Mouse (Mus musculus) limb, embryonic 11.5 days (tissue): Measurements from ENCODE around the gene Ifi207. TPM values are rescaled to one million over a fixed set of nuclear protein-coding genes. Genes with fewer than 3 reads are reported as not detected.
"Not testable (repeated sequence)": the region's sequence is repeated elsewhere in the genome, so short reads cannot be mapped to it uniquely, and the experiment has no call there.

Source experiments
- ATAC-seq: fragments of 200-750 bp; cut with Nextera tagmentation; 2 replicates; pipeline ENCODE4 v1.8.0; 2017; ENCODE audit warnings: low read depth; ENCODE audit not compliant: insufficient number of reproducible peaks, low FRiP score, low TSS enrichment
- DNase-seq: peaks from one replicate; pipeline ENCODE4 v3.0.0-alpha.2; 2015; ENCODE audit warnings: low spot score
- H3K27ac ChIP-seq: fragments of 300-500 bp; sonication (generic); replicated peaks from 2 replicates; pipeline ENCODE4 v1.5.1; 2014; ENCODE audit warnings: low read depth, mild to moderate bottlenecking, low read length
- H3K27me3 ChIP-seq: fragments of 300-500 bp; sonication (generic); 2 replicates; pipeline ENCODE4 v1.6.1; 2014; ENCODE audit warnings: mild to moderate bottlenecking, low read length, mixed read lengths; ENCODE audit not compliant: control insufficient read depth, insufficient read depth
- H3K36me3 ChIP-seq: fragments of 300-500 bp; sonication (generic); 2 replicates; pipeline ENCODE4 v1.6.1; 2014; ENCODE audit warnings: mild to moderate bottlenecking, low read length, moderate library complexity, mixed read lengths; ENCODE audit not compliant: control insufficient read depth, insufficient read depth
- H3K4me1 ChIP-seq: fragments of 300-500 bp; sonication (generic); 2 replicates; pipeline ENCODE4 v1.6.1; 2014; ENCODE audit warnings: low read length, mixed read lengths; ENCODE audit not compliant: control insufficient read depth, insufficient read depth
- H3K4me2 ChIP-seq: fragments of 300-500 bp; sonication (generic); 2 replicates; pipeline ENCODE4 v1.6.1; 2014; ENCODE audit warnings: low read depth, mild to moderate bottlenecking, moderate library complexity; ENCODE audit not compliant: severe bottlenecking
- H3K4me3 ChIP-seq: fragments of 300-500 bp; sonication (generic); 2 replicates; pipeline ENCODE4 v1.5.1; 2014; ENCODE audit warnings: low read depth, low read length
- H3K9ac ChIP-seq: fragments of 300-500 bp; sonication (generic); 2 replicates; pipeline ENCODE4 v1.6.1; 2014; ENCODE audit warnings: mild to moderate bottlenecking, low read length
- H3K9me3 ChIP-seq: fragments of 300-500 bp; sonication (generic); 2 replicates; pipeline ENCODE4 v1.6.1; 2016; ENCODE audit warnings: low read length; ENCODE audit not compliant: control insufficient read depth
- WGBS: fragments of 180-500 bp; shearing (Covaris S2); extraction: QIAGEN DNeasy Blood & Tissue Kit; methylation state at CpG from one replicate; pipeline ENCODE4 v1.1.7; 2014; 5-methylcytosine and 5-hydroxymethylcytosine counted together
- polyA plus RNA-seq: library from polyadenylated mRNA; unstranded; fragments of >200 nt; fragmentation: Nextera tagmentation; extraction: Ambion mirVana; gene quantifications from 2 replicates; pipeline ENCODE4 v1.2.1, GENCODE M21; 2014

Ifi207 gene
- 0.48 and 0.57 TPM in 2 replicates for polyA plus RNA-seq

DNA sequence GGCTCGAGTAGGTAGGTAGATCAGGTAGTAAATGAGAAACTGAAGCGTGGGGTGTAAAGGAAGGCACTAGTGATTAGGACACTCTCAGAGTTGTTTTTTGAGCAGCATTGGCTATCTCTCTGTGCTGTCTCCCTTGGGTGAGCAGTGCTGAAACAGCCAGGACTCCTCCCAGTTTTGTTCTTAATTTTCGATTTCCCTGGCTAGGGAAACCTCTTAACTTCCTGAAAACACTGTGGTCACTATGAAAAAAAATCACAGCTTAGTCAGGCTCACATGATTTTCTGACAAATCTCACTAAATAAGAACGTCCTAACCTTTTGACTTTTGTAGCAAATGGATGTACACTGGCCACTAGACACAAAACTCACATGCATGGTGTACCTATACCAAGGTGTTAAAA is at the start of gene Ifi207:
Gene Ifi207, minus strand, starts transcription at position 92 of the 400 bp plus-strand sequence.
- DNase-seq (no peak), ATAC-seq (no peak)
- WGBS, result 73% methylated on average over 4 of the region's 4 CpGs
- Histone ChIP-seq H3K4me3 (no peak within 1 kb of the TSS), H3K4me2 (no peak within 1 kb of the TSS), H3K9me3 (no peaks in the 10 kb centered on the region), H3K4me1 (no peaks in the 10 kb centered on the region), H3K36me3 (no peaks in the 10 kb centered on the region), H3K27me3 (no peaks in the 10 kb centered on the region), H3K9ac (no peak within 1 kb of the TSS), H3K27ac (no peak within 1 kb of the TSS)

DNA sequence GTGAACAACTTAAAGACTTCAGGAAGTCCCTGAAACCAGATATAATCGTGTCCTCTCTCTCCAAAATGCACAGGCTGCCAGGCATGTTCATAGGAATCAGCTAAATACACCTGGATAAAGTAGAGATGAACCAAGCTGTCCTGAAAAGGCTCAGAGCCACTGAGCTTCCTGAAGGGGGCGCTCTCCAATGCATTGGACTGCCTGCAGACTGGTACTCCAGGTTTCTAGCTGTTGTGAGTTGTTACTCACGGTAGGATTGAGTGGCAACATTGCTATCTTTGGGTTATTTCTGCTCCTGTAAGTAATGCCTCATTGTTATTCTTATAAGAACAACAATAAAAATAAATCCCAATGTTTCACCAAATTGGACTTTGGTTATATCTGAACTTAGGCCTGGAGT is 31.9 kb upstream of the Ifi207 start:
- not testable (repeated sequence) for H3K27ac ChIP-seq, H3K4me1 ChIP-seq, H3K36me3 ChIP-seq, DNase-seq, H3K9me3 ChIP-seq, H3K4me2 ChIP-seq, ATAC-seq, H3K4me3 ChIP-seq, H3K27me3 ChIP-seq, H3K9ac ChIP-seq
- WGBS, result 76% methylated on average over 2 of the region's 3 CpGs

DNA sequence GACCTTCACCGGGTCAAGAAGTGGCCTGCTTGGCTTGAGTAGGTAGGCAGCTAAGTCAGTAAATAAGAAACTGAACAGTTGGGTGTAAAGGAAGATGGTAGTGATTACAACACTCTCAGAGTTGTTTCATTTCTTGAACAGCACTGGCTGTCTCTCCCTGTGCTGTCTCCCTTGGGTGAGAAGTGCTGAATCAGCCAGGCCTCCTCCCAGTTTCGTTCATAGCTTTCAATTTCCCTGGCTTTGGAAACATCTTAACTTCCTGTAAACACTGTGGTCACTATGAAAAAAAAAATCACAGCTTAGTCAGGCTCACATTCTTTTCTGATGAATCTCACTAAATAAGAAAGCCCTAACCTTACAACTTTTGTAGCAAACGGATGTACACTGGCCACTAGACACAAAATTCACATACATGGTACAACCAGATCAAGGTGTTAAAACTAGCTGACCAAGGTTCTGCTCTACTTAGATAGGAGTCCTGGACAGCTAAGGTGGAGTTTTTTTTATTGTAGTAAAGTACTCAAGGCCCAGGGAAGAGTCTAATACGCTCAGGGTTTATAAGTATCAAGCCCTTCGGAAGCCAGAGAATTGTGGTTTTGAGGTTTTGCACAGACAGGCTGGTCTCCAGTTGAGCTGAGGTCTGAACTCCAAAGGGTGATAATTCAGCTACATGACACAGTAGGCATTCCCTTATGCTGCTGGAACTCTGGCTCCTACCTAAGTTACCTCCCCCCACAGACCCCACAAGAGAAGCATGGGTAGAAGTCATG is 25.5 kb upstream of the Ifi207 start, which contains the start of gene Ifi204:
Gene Ifi204, minus strand, starts transcription at position 96 of the 770 bp plus-strand sequence.
- H3K27me3 ChIP-seq, H3K36me3 ChIP-seq, H3K4me3 ChIP-seq, H3K4me1 ChIP-seq, H3K9ac ChIP-seq, H3K27ac ChIP-seq, H3K9me3 ChIP-seq, H3K4me2 ChIP-seq, ATAC-seq, DNase-seq: not testable (repeated sequence)
- WGBS, result 87% methylated on average over 5 of the region's 5 CpGs

DNA sequence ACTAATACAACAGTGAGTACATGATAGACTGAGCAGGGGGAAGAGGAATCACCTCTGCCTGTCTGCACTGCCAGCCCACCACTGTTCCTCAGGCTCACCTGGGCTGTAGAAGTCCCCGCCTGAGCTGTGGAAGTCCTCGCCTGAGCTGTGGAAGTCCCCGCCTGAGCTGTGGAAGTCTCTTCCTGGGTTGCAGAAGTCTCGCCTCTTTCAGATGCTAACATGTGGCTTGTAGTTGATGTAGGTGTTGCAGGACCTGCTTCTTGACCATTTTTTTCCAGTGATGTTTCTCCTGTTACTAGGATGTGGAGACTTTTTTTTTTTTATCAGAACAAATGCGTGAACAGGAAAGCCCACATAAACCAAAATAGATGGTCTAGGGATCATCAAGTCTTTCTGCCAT is 18.5 kb upstream of the Ifi207 start:
- not testable (repeated sequence) for H3K9me3 ChIP-seq, H3K27ac ChIP-seq, H3K4me3 ChIP-seq, H3K27me3 ChIP-seq, H3K36me3 ChIP-seq, H3K4me2 ChIP-seq, H3K4me1 ChIP-seq, ATAC-seq, DNase-seq, H3K9ac ChIP-seq
- 91% methylated on average over 4 of the region's 5 CpGs for WGBS

DNA sequence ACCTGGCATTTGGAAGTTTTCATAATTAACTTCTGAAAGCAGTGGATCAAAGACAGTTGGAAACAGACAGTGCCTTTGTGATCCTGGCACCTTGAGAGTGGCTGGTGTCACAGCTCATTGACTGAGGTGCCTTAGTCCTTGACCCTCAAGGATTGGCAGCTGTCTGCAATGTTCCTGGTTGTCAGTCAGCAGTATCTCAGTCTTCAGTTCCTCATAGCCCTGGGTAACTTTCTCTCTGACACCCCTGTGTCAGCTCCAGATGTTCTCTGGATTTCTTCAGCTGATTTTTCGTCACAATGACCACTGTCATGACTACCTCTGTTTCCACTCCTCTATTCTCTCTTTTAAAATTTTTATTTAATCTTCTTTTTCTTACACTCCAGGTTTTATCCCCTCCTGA is 715 bp upstream of the Ifi207 start:
- Histone ChIP-seq H3K27me3 (no peaks in the 10 kb centered on the region), H3K4me2 (no peak overlapping the region), H3K9ac (no peak overlapping the region), H3K27ac (no peak overlapping the region), H3K9me3 (no peaks in the 10 kb centered on the region), H3K4me1 (no peaks in the 10 kb centered on the region), H3K36me3 (no peaks in the 10 kb centered on the region), H3K4me3 (no peak overlapping the region)
- ATAC-seq (no peak), DNase-seq (no peak)
- 80% methylated on average over 1 of the region's 1 CpGs for WGBS

DNA sequence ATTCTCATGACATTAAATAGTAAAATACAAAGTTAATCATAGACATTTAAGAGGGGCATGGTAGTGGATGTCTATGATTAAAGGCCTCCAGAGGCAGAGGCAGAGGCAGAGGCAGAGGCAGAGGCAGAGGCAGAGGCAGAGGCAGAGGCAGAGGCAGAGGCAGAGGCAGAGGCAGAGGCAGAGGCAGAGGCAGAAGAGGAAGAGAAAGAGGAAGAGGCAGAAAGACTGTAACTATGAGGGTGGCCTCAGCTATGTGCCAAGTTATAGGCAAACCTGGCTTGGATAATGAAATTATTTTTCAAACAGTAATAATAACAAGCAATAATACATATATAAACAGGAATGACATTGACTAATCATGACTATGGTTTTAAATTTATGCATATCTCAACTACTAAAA is 1.0 kb downstream of the Ifi207 start:
- Histone ChIP-seq H3K27me3 (no peaks in the 10 kb centered on the region), H3K4me2 (no peak overlapping the region), H3K4me3 (no peak overlapping the region), H3K36me3 (no peaks in the 10 kb centered on the region), H3K9me3 (no peaks in the 10 kb centered on the region), H3K4me1 (no peaks in the 10 kb centered on the region), H3K9ac (no peak overlapping the region), H3K27ac (no peak overlapping the region)
- no peak for DNase-seq
- no peak for ATAC-seq

DNA sequence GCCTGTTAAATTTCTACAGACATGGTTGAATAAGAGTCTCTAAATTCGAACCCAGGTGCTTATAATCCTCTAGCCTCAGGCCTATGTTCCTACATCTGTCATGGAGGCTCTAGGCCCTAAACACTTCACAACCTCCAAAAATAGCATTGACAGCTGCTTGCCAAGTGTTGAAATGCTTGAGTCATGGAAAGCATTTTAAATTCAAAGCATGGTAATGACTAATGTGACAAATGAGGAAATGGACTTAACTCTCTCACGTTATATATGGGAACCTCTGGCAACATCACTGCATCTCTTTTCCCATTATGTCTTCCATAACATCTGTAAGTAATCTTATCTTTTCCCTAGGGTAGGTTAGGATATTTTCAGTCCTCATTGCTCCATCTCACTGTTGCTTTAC is 4.6 kb downstream of the Ifi207 start:
- Histone ChIP-seq H3K36me3 (no peaks in the 10 kb centered on the region), H3K27me3 (no peaks in the 10 kb centered on the region), H3K4me2 (no peak overlapping the region), H3K9me3 (no peaks in the 10 kb centered on the region), H3K27ac (no peak overlapping the region), H3K9ac (no peak overlapping the region), H3K4me1 (no peaks in the 10 kb centered on the region), H3K4me3 (no peak overlapping the region)
- DNase-seq, result no peak
- ATAC-seq, result no peak
- 69% methylated on average over 2 of the region's 2 CpGs for WGBS

DNA sequence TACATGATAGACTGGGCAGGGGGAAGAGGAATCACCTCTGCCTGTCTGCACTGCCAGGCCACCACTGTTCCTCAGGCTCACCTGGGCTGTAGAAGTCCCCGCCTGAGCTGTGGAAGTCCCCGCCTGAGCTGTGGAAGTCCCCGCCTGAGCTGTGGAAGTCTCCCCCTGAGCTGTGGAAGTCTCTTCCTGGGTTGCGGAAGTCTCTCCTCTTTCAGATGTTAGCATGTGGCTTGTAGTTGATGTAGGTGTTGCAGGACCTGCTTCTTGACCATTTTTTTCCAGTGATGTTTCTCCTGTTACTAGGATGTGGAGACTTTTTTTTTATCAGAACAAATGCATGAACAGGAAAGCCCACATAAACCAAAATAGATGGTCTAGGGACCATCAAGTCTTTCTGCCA is 6.5 kb downstream of the Ifi207 start:
- DNase-seq, H3K4me2 ChIP-seq, H3K36me3 ChIP-seq, ATAC-seq, H3K27ac ChIP-seq, H3K9me3 ChIP-seq, H3K27me3 ChIP-seq, H3K4me1 ChIP-seq, H3K9ac ChIP-seq, H3K4me3 ChIP-seq: not testable (repeated sequence)
- WGBS, result 87% methylated on average over 4 of the region's 4 CpGs

DNA sequence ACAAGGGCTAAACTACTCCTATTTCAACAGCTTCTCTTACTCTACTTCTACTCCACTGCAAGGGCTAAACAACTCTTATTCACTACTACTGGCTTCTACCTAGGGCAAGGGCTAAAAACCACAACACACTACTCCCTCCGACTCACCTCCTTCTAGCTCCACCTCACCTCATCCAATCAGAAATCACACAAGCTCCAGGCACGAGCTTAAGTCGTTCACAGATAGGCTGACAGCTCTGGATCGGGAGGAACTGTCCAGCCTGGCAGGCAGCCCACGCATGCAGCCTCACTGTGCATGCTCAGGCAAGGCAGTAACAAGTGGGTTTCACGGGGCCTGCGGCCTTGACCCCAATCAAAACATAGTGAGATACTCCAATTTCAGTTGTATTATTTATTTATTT is 8.3 kb downstream of the Ifi207 start:
- Histone ChIP-seq H3K9ac (no peak overlapping the region), H3K9me3 (no peaks in the 10 kb centered on the region), H3K27ac (no peak overlapping the region), H3K4me1 (no peaks in the 10 kb centered on the region), H3K4me3 (no peak overlapping the region), H3K4me2 (no peak overlapping the region), H3K27me3 (no peaks in the 10 kb centered on the region), H3K36me3 (no peaks in the 10 kb centered on the region)
- DNase-seq, result peak; percentile 37
- 27% methylated on average over 7 of the region's 7 CpGs for WGBS
- peak; percentile 72; the same call in 1 of the 2 replicates for ATAC-seq
